Comparison of ENCODE assay signal across 38 mouse cellular contexts in the genomic region with DNA sequence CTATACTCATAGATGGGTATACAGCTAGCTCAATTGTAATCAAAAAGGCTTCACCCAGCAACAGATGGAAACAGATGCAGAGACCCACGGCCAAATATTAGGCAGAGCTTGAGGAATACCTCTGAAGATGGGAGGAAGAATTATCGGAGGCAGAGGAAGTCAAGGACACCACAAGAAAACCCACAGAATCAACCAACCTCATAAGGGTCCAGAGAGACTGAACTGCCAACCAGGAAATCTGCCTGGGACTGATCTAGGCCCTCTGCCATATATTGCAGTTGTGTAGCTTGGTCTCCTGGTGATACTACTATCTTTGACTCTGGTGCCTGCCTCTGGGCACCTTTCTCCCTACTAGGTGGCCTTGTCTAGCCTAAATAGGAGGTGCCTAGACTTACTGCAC. TPM values are rescaled to one million over a fixed set of nuclear protein-coding genes. Genes with fewer than 3 reads are reported as not detected.
"Had no signal": no experiment of that assay in that cellular context is flagged by ENCODE, and none has a peak within 500 bp of the region (broad histone marks: within the 10 kb centered on the region; RNA-seq: fewer than 3 reads in every experiment).

No protein-coding gene starts in this region.

- H3K4me2 ChIP-seq: limb, embryonic 12.5 days; limb, embryonic 13.5 days; limb, embryonic 15.5 days; liver, embryonic 11.5 days; liver, embryonic 12.5 days; liver, embryonic 13.5 days; liver, embryonic 15.5 days; lung, embryonic 14.5 days; lung, embryonic 15.5 days; midbrain, embryonic 11.5 days; midbrain, embryonic 12.5 days; midbrain, embryonic 13.5 days; midbrain, embryonic 15.5 days; neural tube, embryonic 12.5 days; neural tube, embryonic 13.5 days had no signal

- H3K27me3 ChIP-seq: limb, embryonic 12.5 days; limb, embryonic 13.5 days; limb, embryonic 15.5 days; liver, embryonic 12.5 days; liver, embryonic 13.5 days; liver, embryonic 15.5 days; lung, embryonic 15.5 days; megakaryocyte, embryonic 14.5 days; midbrain, embryonic 12.5 days; midbrain, embryonic 13.5 days; midbrain, embryonic 15.5 days; neural tube, embryonic 12.5 days; neural tube, embryonic 13.5 days had no signal

- H3K36me3 ChIP-seq: limb, embryonic 10.5 days; limb, embryonic 12.5 days; limb, embryonic 13.5 days; limb, embryonic 15.5 days; liver, embryonic 12.5 days; liver, embryonic 13.5 days; liver, embryonic 15.5 days; lung, embryonic 15.5 days; midbrain, embryonic 10.5 days; midbrain, embryonic 12.5 days; midbrain, embryonic 13.5 days; midbrain, embryonic 15.5 days; neural tube, embryonic 12.5 days; neural tube, embryonic 13.5 days had no signal

- DNase-seq: left cerebral cortex, postnatal 4 days; liver; liver, embryonic 13.5 days; liver, postnatal 0 days; lung, adult 18-20 months; lung, adult 2 months; lung, embryonic 14.5 days; lung, postnatal 10 days; lung, postnatal 14 days; lung, postnatal 36 days; lung, postnatal 4 days; midbrain, embryonic 14.5 days had no signal

- H3K9ac ChIP-seq: limb, embryonic 12.5 days; limb, embryonic 13.5 days; limb, embryonic 15.5 days; liver, embryonic 12.5 days; liver, embryonic 13.5 days; liver, embryonic 14.5 days; liver, embryonic 15.5 days; liver, postnatal 0 days; lung, embryonic 14.5 days; lung, embryonic 15.5 days; midbrain, embryonic 12.5 days; midbrain, embryonic 13.5 days; midbrain, embryonic 15.5 days; neural tube, embryonic 12.5 days; neural tube, embryonic 13.5 days had no signal

- ATAC-seq: liver, embryonic 12.5 days; liver, postnatal 0 days; lung, postnatal 0 days; midbrain, embryonic 13.5 days; midbrain, embryonic 15.5 days; midbrain, embryonic 16.5 days had no signal

- H3K27ac ChIP-seq: limb, embryonic 10.5 days; limb, embryonic 12.5 days; limb, embryonic 13.5 days; limb, embryonic 15.5 days; liver, embryonic 12.5 days; liver, embryonic 13.5 days; liver, embryonic 14.5 days; liver, embryonic 15.5 days; lung, embryonic 15.5 days; macrophage; midbrain, embryonic 10.5 days; midbrain, embryonic 12.5 days; midbrain, embryonic 13.5 days; midbrain, embryonic 15.5 days; neural tube, embryonic 12.5 days; neural tube, embryonic 13.5 days had no signal

- H3K9me3 ChIP-seq: limb, embryonic 10.5 days; limb, embryonic 12.5 days; limb, embryonic 13.5 days; limb, embryonic 15.5 days; liver, embryonic 12.5 days; liver, embryonic 13.5 days; liver, embryonic 15.5 days; lung, embryonic 15.5 days; megakaryocyte, embryonic 14.5 days; midbrain, embryonic 10.5 days; midbrain, embryonic 12.5 days; midbrain, embryonic 13.5 days; midbrain, embryonic 15.5 days; neural tube, embryonic 12.5 days; neural tube, embryonic 13.5 days had no signal

- H3K4me1 ChIP-seq: limb, embryonic 10.5 days; limb, embryonic 12.5 days; limb, embryonic 13.5 days; limb, embryonic 15.5 days; liver, embryonic 12.5 days; liver, embryonic 13.5 days; liver, embryonic 15.5 days; lung, embryonic 15.5 days; midbrain, embryonic 10.5 days; midbrain, embryonic 12.5 days; midbrain, embryonic 13.5 days; midbrain, embryonic 15.5 days; neural tube, embryonic 12.5 days; neural tube, embryonic 13.5 days had no signal

- H3K4me3 ChIP-seq: limb, embryonic 10.5 days; limb, embryonic 12.5 days; limb, embryonic 13.5 days; limb, embryonic 15.5 days; liver, embryonic 12.5 days; liver, embryonic 13.5 days; liver, embryonic 15.5 days; lung, embryonic 15.5 days; megakaryocyte, embryonic 14.5 days; midbrain, embryonic 10.5 days; midbrain, embryonic 12.5 days; midbrain, embryonic 13.5 days; midbrain, embryonic 15.5 days; myocyte; neural tube, embryonic 12.5 days; neural tube, embryonic 13.5 days had no signal

RNA-seq across cellular contexts. Expression of a gene that starts 10.8 kb away (rescaled TPM):
- total RNA-seq: liver, adult 2 months; megakaryocyte, adult 5-6 weeks; monocyte, adult 5-6 weeks had no signal
- polyA plus RNA-seq: limb, embryonic 11.5 days; liver, adult 2 months; liver, embryonic 12.5 days; lung, postnatal 0 days; midbrain, embryonic 10.5 days; myocyte had no signal

RNA-seq across cellular contexts. Expression of a gene that starts 58.6 kb away (rescaled TPM):
- total RNA-seq: monocyte, adult 5-6 weeks had no signal
- polyA plus RNA-seq: liver, adult 2 months; liver, postnatal 0 days; midbrain, postnatal 0 days; myocyte had no signal
